Mouse (Mus musculus) C3H10T1/2 (cell line): ENCODE results near the gene Usp25. TPM values are rescaled to one million over a fixed set of nuclear protein-coding genes. Genes with fewer than 3 reads are reported as not detected.

Experiments used
- polyA plus RNA-seq, 2 experiments: library from polyadenylated mRNA; unstranded; fragments of >200 nt; fragmentation: generic; extraction: Trizol; gene quantifications; one replicate each; pipeline ENCODE4 v1.2.1; 2012; ENCODE audit warnings: missing spikeins in 2 of 2

Usp25 gene
- 1 to 10 TPM in 1 of 2 experiments, under 1 TPM in 1; 0.49 to 4.8 TPM for polyA plus RNA-seq

GRCm38 (mm10) chr16:77013427-77014320, at the start of gene Usp25:
Gene Usp25, plus strand, starts transcription at chr16:77013706.

